Mouse (Mus musculus) embryo, embryonic 10.5 days (tissue): Measurements from ENCODE around the gene Pla1a.
"Not testable (repeated sequence)": the region's sequence is repeated elsewhere in the genome, so short reads cannot be mapped to it uniquely, and the experiment has no call there.

Source experiments
- DNase-seq: peaks from one replicate; pipeline ENCODE4 v3.0.0-alpha.2; 2015; ENCODE audit warnings: low spot score

Pla1a gene

DNA sequence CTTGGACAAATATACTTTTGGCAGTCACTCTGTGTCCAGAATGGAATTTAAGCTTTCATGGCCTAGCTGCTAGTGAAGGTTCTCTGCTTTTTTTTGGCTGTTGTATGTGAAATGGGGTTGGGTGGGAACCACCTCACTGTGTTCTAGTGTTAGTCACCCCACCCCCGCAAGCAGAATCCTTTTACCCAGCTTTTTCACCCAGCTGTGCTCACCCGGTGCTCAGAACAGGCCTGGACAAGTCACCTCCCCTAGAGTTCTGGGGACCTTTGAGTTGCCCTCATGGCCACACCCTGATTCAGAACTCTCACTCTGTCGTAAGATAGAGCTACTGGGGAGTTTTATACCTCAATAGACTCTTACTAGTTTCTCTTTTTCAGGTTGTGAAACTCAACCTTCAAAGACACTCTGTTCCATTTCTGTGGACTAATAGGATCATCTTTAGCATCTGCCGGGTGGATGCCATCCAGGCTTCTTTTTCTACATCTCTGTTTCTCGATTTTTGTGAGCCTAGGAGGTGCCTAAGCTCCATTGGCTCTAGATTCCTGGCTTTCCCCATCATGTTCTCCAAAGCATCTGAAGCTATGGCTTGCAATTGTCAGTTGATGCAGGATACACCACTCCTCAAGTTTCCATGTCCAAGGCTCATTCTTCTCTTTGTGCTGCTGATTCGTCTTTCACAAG lies 25.8 kb upstream of the Pla1a start:
- no peak for DNase-seq

DNA sequence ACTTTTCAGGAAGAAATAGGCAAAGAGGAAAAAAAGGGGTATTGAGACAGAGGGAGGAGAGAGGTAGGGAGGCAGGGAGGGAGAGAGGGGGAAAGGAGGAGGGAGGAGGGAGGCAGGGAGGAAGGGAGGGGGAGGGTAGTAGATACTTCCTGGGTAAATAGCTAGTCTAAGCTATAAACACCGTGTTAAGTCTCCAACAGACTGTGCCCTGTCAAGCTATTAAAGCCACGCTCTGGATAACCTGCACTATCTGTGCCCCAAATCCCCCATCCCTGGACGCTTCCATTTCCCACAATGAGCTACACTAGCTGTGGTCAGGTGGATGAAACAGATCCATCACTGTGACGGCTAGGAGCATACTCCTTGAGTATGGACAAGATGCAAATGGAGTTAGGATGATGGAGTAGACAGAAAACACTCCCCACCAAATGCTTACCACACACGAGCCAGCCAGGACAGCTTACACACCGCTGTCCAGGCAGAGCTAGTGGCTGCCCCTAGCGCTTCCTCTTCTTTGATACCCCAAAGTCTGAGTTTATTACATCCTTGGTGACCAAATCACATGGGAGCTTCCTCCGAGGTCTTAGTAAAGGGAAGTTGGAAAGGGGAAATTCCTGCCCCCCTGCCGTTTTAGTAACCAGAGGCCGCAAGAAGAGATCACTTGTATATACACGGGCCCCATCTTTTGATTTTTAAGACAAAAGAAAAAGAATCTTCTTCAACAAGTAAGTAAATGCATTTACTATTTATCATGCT lies 24.0 kb upstream of the Pla1a start:
- DNase-seq: no peak

GRCm38 (mm10) chr16:38455511-38456418 lies 22.8 kb upstream of the Pla1a start, which contains the start of gene Cd80:
Gene Cd80 (plus strand): TSS chr16:38455561.
- DNase-seq: no peak

- no peak for DNase-seq
Measured at GRCm38 (mm10) chr16:38454533-38455254, 21.7 kb upstream of the Pla1a start.

DNA sequence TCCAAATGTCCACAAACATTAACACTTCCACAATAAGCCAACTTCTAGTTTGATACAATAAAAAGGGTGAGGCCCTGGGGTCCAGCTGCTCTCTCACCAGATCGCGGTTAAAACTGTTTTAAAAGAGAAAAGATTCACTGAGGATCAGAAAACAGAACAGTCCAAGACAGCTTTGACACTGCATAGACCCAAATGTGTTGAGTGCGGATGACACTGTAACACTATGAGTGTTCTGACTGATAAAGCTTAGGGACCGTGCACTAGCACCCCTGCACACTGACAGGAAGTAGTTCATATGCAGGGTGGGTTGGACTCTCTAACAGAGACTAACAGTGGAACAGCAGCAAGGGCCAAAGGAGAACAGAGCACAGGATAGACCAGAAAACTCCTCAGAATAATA lies 21.0 kb upstream of the Pla1a start:
- DNase-seq: no peak

- DNase-seq: no peak
Measured at GRCm38 (mm10) chr16:38453203-38453553, 20.2 kb upstream of the Pla1a start.

GRCm38 (mm10) chr16:38452442-38453202 lies 19.7 kb upstream of the Pla1a start, which contains the start of gene Adprh:
Gene Adprh (minus strand): TSS chr16:38452703.
- peak; percentile 92 for DNase-seq

- peak; percentile 50 for DNase-seq
Measured at GRCm38 (mm10) chr16:38451421-38452205, 18.7 kb upstream of the Pla1a start.

DNA sequence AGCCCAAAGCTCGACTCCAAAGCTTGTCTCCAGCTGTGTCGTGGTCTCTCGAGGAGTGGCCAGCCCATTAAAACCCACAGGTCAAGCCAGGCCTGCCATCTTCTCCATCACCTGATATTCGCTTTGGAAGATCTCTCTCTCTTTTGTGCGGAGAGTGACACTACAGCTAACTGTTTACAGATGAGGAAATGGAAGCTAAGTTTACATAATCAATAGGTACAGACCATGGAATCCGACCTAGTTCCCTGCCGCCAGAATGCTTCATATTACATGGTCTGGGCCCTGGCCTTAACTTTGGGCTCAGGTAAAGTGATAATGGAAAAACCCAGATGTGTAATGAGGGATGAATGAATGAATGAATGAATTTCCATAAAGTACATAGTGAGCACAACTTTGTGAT lies 17.8 kb upstream of the Pla1a start:
- DNase-seq: no peak

- DNase-seq: no peak
Measured at GRCm38 (mm10) chr16:38448458-38448857, 15.5 kb upstream of the Pla1a start.

DNA sequence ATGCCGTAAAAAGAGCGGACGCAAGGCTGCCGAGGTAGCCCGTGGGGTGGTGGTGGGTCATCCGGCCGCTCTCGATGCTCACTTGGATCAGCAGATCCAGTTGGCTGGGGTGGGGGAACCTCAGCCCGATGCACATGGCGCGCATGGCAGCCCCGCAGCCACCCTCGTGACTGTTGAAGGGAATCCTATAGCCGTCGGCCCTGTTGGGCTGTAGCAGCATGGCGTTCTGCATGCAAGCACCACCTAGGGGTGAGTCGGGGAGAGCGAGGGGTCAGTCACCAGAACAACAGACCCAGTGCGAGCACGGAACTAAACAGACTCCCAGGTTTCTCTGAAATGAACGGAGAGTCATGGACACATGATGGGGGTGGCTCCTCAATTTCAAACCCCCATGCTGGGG lies 14.4 kb upstream of the Pla1a start:
- DNase-seq: no peak

GRCm38 (mm10) chr16:38446141-38446540 lies 13.2 kb upstream of the Pla1a start:
- DNase-seq: not testable (repeated sequence)

DNA sequence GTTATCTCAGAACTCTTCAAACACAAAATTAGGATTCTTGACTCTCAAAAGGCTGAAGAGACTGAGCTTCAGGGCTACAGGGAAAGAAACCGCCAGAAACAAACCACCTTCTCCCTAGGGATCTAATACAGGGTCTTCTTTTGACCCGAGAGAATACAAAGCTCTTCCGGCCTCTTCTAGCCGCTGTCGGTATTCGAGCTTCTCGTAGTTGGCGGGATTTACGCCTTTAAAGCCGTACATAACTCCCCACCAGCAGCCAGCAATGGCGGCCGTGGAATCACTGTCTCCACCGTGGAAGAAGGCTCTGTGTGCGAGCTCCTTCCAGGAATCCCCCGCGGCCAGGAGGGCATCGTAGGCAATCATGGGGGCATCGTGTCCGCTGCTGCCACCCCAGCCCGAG lies 12.6 kb upstream of the Pla1a start:
- no peak for DNase-seq

GRCm38 (mm10) chr16:38445046-38445445 lies 12.1 kb upstream of the Pla1a start:
- DNase-seq: no peak

GRCm38 (mm10) chr16:38443721-38444464 lies 10.9 kb upstream of the Pla1a start:
- DNase-seq: no peak

DNA sequence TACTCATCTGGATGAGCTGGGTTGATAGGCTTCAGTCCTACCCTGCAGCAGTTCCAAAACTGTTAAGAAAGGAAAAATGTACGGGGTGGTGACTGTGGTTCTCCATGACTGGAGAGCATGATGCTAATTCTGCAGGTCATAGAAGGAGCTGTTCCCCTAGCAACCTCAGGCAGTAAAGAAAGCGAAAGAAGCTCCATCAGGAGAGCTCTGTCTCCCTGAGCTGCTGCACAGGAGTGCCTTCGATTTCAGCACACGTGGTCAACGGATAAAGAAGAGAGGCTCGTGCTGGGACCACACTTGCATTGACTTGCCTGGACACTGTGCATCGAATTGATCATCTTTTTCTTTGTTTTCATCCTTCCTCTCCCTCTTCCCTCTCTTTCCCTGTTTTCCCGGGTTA lies 9.3 kb upstream of the Pla1a start:
- DNase-seq: no peak

DNA sequence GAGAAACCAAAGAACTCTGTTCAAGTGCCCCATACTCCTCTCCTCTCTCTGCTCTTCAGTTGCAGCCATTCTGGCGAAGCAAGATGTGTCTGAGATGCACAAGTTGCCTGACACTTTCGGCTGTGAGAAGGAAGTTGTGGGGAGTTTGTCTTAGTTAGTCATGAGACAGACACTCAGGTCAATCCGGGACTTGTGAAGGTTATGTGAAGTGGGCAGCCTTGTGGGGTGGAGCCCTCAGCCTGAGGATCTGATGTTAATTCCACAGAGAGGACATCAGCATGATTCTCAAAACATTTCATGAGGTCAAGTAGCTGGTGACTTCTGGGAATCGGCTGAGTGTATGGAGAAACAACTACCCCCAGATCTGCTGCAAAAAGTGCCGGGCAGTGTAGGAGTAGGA lies 8.7 kb upstream of the Pla1a start:
- no peak for DNase-seq

GRCm38 (mm10) chr16:38440403-38440802 lies 7.5 kb upstream of the Pla1a start:
- no peak for DNase-seq

- DNase-seq: no peak
Measured at GRCm38 (mm10) chr16:38439190-38439589, 6.2 kb upstream of the Pla1a start.
